Mouse (Mus musculus): Measurements from ENCODE around the gene H2-DMb1.

DNA sequence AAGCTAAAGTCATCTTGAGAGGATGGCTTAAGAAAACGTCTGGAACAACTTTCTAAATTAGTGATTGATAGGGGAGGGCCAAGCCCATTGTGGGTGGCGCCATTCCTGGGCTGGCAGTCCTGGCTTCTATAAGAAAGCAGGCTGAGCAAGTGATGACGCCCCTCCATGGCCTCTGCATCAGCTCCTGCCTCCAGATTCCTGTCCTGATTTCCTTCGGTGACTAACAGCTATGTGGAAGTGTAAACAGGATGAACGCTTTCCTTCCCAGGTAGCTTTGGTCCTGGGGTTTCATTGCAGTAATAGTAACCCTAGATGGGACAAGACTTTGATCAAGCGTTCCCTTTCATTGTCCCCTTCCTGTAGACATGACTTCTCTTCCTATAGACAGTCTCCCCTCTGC, 26.1 kb downstream of the H2-DMb1 start:
- no peak for TF ChIP-seq CTCF (IDR thresholded peaks at IDR 0.05; ENCODE audit: low read depth)
- no peak for TF ChIP-seq EP300 (optimal IDR thresholded peaks at IDR 0.05)

All from stomach, postnatal 0 days (tissue).